Mouse (Mus musculus): Measurements from ENCODE around the gene Tescl.

Tescl gene

GRCm38 (mm10) chr7:24333304-24333986 lies at the start of gene Tescl:
TSS of gene Tescl (minus strand) at chr7:24333936.
- in situ Hi-C loops (cut with MboI, MseI): no loop called here

- in situ Hi-C loops (cut with MboI, MseI): no loop called here
These were observed 49.1 kb upstream of the Tescl start for GRCm38 (mm10) chr7:24382730-24383372.

- in situ Hi-C loops (cut with MboI, MseI): no loop called here
These were observed 46.6 kb upstream of the Tescl start for GRCm38 (mm10) chr7:24380370-24380769.

- in situ Hi-C loops (cut with MboI, MseI): loop anchor here (10.0 kb wide), 1 partner anchor 1305 kb away; the partner anchor contains the start of genes B9d2 and Tgfb1
These were observed 46.2 kb upstream of the Tescl start for GRCm38 (mm10) chr7:24379934-24380333.

GRCm38 (mm10) chr7:24378049-24378701 lies 44.4 kb upstream of the Tescl start:
- in situ Hi-C loops (cut with MboI, MseI): loop anchor here (10.0 kb wide), 1 partner anchor 1307 kb away; the partner anchor contains the start of genes B9d2 and Tgfb1

GRCm38 (mm10) chr7:24377091-24377865 lies 43.5 kb upstream of the Tescl start:
- in situ Hi-C loops (cut with MboI, MseI): loop anchor here (10.0 kb wide), 1 partner anchor 1308 kb away; the partner anchor contains the start of genes B9d2 and Tgfb1

GRCm38 (mm10) chr7:24376456-24376855 lies 42.7 kb upstream of the Tescl start:
- in situ Hi-C loops (cut with MboI, MseI): loop anchor here (10.0 kb wide), 1 partner anchor 1308 kb away; the partner anchor contains the start of genes B9d2 and Tgfb1

GRCm38 (mm10) chr7:24373538-24374379 lies 40.0 kb upstream of the Tescl start:
- in situ Hi-C loops (cut with MboI, MseI): loop anchor here (5.0 to 10.0 kb wide), 3 partner anchors 909 to 1311 kb away; partner anchors contain the start of genes B9d2, Lipe and Tgfb1

- in situ Hi-C loops (cut with MboI, MseI): loop anchor here (5.0 to 10.0 kb wide), 3 partner anchors 910 to 1312 kb away; partner anchors contain the start of genes B9d2, Lipe and Tgfb1
These were observed 39.0 kb upstream of the Tescl start for GRCm38 (mm10) chr7:24372786-24373185.

- in situ Hi-C loops (cut with MboI, MseI): loop anchor here (5.0 to 10.0 kb wide), 3 partner anchors 910 to 1313 kb away; partner anchors contain the start of genes B9d2, Lipe and Tgfb1
These were observed 38.6 kb upstream of the Tescl start for GRCm38 (mm10) chr7:24372300-24372699.

GRCm38 (mm10) chr7:24371809-24372145 lies 38.0 kb upstream of the Tescl start:
- in situ Hi-C loops (cut with MboI, MseI): loop anchor here (5.0 to 10.0 kb wide), 3 partner anchors 911 to 1313 kb away; partner anchors contain the start of genes B9d2, Lipe and Tgfb1

- in situ Hi-C loops (cut with MboI, MseI): loop anchor here (5.0 to 10.0 kb wide), 3 partner anchors 911 to 1314 kb away; partner anchors contain the start of genes B9d2, Lipe and Tgfb1
These were observed 37.5 kb upstream of the Tescl start for GRCm38 (mm10) chr7:24371012-24371808.

- in situ Hi-C loops (cut with MboI, MseI): loop anchor here (5.0 to 10.0 kb wide), 4 partner anchors 87 to 1315 kb away; partner anchors contain the start of genes B9d2, Lipe and Tgfb1
These were observed 36.2 kb upstream of the Tescl start, which contains the start of gene Kcnn4 for GRCm38 (mm10) chr7:24369731-24370541. TSS of gene Kcnn4 (plus strand) at chr7:24370263.

- in situ Hi-C loops (cut with MboI, MseI): loop anchor here (5.0 kb wide), 1 partner anchor 88 kb away; no protein-coding TSS in a partner anchor
These were observed 35.2 kb upstream of the Tescl start for GRCm38 (mm10) chr7:24368946-24369345.

GRCm38 (mm10) chr7:24368226-24368625 lies 34.5 kb upstream of the Tescl start:
- in situ Hi-C loops (cut with MboI, MseI): loop anchor here (5.0 kb wide), 1 partner anchor 89 kb away; no protein-coding TSS in a partner anchor

- in situ Hi-C loops (cut with MboI, MseI): loop anchor here (5.0 kb wide), 1 partner anchor 90 kb away; no protein-coding TSS in a partner anchor
These were observed 33.2 kb upstream of the Tescl start for GRCm38 (mm10) chr7:24366716-24367632.
